Mouse (Mus musculus) splenic B cell, adult 2 months (primary cell): ENCODE results near the gene Tmem120b.
A peak's percentile ranks its signal among the peaks of the same experiment; 100 is the strongest.

ENCODE experiments used
- DNase-seq: peaks from one replicate; pipeline ENCODE4 v3.0.0-alpha.2; 2011; ENCODE audit warnings: low read depth, low spot score
- H3K27me3 ChIP-seq: 2 replicates; pipeline ENCODE4 v1.6.1; 2012; ENCODE audit warnings: mild to moderate bottlenecking, low read length, moderate library complexity, mixed read lengths; ENCODE audit not compliant: control insufficient read depth, poor library complexity, insufficient read depth, severe bottlenecking
- H3K36me3 ChIP-seq: 2 replicates; pipeline ENCODE4 v1.6.1; 2012; ENCODE audit warnings: mild to moderate bottlenecking, low read length, moderate library complexity, mixed read lengths; ENCODE audit not compliant: control insufficient read depth, poor library complexity, insufficient read depth, severe bottlenecking

Gene Tmem120b

DNA sequence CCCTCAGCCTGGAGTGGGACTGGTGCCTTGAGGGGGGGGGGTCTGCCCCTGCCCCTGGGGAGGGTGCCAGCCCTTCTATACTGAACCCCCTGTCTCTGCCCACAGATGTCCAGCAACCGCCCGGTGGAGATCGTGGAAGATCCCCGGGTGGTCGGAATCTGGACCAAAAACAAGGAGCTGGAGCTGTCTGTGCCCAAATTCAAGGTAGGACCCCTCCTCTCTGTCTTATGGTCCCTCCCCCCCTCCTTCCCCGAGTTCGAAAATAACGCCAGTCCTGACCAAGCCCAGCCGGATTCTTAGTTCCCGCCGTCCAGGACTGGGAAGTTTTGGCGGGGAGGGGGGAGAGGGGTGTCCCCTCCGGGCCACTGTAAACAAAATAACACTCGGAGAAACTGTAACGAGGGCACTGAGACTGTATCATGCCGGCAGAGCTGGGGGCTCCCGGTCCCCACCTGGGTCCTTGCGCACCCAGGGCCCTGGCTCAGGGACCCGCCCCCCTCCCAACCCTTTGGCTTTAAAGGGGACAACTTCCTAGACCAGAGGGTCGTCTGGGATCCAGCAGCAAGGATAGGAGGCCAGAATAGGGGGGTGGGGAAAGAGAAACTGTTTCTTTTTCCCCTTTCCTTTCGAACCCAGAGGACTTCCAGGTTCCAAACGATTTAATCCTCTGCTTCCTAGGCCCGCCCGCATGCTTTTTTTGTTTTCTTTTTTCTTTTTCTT lies 75.2 kb downstream of the Tmem120b start:
- H3K36me3 ChIP-seq: peaks cover 6% of the 10 kb centered on the region
- H3K27me3 ChIP-seq: no peaks in the 10 kb centered on the region
- no peak for DNase-seq

- peak; percentile 36 for DNase-seq
- Histone ChIP-seq H3K27me3 (no peaks in the 10 kb centered on the region), H3K36me3 (peaks cover 7% of the 10 kb centered on the region)
Measured at GRCm38 (mm10) chr5:123143971-123144745, 75.9 kb downstream of the Tmem120b start.

GRCm38 (mm10) chr5:123144746-123145590 lies 76.8 kb downstream of the Tmem120b start:
- H3K36me3 ChIP-seq: peaks cover 7% of the 10 kb centered on the region
- no peak for DNase-seq
- H3K27me3 ChIP-seq: no peaks in the 10 kb centered on the region

DNA sequence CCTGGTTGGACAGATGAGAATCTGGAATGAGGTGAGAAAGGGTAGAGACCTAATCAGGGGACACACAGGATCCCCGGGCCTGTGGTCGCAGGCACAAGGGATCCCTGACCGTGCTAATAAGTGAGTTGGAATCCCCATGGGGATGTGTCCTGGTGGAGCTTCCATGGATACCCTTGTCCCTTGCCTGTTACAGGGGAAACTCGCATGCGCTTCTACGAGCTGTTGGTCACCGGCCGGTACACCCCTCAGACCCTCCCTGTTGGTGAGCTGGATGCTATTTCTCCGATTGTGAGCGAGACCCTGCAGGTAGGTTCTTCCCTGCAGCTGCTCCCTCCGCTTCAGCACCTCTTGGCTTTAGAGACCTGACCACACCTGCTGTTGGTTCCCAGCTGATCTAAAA lies 78.1 kb downstream of the Tmem120b start:
- peaks cover 7% of the 10 kb centered on the region for H3K36me3 ChIP-seq
- no peak for DNase-seq
- no peaks in the 10 kb centered on the region for H3K27me3 ChIP-seq

DNA sequence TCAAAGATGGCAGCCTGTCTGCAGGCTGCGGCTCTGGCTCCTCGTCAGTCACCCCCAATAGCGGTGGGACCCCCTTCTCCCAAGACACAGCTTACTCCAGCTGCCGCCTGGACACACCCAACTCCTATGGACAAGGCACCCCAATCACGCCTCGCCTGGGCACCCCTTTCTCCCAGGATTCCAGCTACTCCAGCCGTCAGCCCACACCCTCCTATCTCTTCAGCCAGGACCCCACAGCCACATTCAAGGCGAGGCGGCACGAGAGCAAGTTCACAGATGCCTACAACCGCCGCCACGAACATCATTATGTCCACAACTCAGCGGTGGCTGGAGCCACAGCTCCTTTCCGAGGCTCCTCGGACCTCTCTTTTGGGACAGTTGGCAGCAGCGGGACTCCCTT lies 79.4 kb downstream of the Tmem120b start:
- no peak for DNase-seq
- Histone ChIP-seq H3K36me3 (peaks cover 7% of the 10 kb centered on the region), H3K27me3 (no peaks in the 10 kb centered on the region)

- no peaks in the 10 kb centered on the region for H3K27me3 ChIP-seq
- peaks cover 7% of the 10 kb centered on the region for H3K36me3 ChIP-seq
- DNase-seq: no peak
Measured at GRCm38 (mm10) chr5:123148073-123148722, 80.0 kb downstream of the Tmem120b start.

DNA sequence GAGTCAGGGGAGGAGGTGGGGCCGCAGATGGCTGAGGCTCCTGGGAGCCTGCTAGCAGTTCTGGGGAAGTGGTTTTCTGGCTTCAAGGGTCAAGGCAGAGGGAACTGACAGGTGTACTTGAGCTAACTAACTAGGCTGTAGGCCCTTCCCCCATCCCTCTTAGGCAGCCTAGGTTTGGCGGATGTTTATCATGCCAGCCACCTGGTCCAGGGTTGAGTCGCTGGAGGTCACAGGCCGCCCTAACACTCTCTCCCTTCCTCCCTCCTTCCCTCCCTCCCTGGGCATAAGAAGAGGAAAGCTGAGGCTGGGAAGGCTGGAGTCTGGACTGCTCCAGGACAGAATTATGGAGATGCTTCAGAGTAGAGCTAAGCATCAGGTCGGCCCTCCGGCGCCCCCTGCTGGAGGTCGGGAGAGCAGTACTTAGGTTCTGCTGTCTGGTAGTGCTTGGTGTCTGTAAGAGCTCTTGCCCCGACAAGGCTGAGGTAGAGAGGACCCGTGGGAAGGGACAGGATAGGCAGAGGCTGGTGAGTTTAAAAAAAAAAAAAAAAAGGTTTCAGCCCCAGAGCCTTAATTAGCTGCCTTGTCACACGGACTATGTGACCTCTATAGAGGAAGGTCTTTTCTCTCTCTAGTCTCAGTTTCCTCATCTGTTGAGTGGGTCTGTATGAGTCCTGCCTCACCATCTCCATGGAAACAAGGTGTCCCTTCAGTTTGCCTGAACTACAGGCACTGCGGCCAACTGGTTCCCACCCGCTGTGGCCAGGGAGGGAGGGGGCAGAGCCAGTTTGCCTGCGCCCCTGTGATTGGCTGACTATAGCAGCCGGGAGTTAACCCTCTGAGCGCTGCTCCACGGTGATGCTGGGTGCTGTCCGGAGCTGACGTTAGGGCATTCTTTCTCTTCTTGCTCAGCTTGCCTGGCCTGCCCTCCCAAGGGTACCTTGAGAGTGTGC lies 81.5 kb downstream of the Tmem120b start:
- Histone ChIP-seq H3K27me3 (no peaks in the 10 kb centered on the region), H3K36me3 (peaks cover 12% of the 10 kb centered on the region)
- peak; percentile 92 for DNase-seq

DNA sequence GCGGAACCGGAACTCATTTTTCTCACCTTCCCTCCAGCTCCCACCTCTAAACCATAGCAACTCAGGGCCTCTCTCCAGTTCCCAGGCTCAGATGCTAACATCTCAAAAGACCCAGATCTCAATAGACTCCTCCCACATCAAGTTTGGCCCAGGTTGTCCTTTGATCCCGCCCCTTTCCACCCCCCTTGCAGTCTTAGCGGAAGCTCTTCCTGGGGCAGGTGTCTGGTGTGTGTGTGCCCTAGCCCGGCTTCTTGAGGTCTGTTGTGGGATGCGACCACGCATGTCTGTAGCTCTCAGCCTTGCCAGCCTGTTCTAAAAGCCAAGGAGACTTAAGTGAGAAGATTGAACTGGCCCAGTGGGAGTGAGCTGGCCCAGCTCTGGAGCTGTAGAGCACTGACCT lies 82.4 kb downstream of the Tmem120b start:
- Histone ChIP-seq H3K27me3 (no peaks in the 10 kb centered on the region), H3K36me3 (peaks cover 13% of the 10 kb centered on the region)
- DNase-seq: peak; percentile 82

GRCm38 (mm10) chr5:123151077-123151476 lies 82.9 kb downstream of the Tmem120b start:
- no peaks in the 10 kb centered on the region for H3K27me3 ChIP-seq
- peaks cover 13% of the 10 kb centered on the region for H3K36me3 ChIP-seq
- DNase-seq: peak; percentile 92

DNA sequence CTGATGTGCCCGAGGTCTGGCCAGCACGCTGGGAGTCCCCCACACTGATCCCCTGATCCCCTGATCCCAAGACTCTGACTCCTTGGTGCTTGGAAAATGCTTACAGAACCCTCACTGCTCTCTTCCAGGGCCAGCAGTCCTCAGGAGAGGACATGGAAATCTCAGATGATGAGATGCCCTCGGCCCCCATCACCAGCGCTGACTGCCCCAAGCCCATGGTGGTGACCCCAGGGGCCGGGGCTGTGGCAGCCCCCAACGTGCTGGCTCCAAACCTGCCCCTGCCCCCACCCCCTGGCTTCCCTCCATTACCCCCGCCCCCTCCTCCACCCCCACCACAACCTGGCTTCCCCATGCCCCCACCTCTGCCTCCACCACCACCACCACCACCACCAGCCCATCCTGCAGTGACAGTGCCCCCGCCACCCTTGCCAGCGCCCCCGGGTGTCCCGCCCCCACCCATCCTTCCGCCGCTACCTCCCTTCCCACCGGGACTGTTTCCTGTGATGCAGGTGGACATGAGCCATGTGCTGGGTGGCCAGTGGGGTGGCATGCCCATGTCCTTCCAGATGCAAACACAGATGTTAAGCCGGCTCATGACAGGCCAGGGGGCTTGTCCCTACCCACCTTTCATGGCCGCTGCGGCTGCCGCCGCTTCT lies 83.6 kb downstream of the Tmem120b start:
- Histone ChIP-seq H3K27me3 (no peaks in the 10 kb centered on the region), H3K36me3 (peaks cover 13% of the 10 kb centered on the region)
- no peak for DNase-seq

GRCm38 (mm10) chr5:123152901-123153300 lies 84.7 kb downstream of the Tmem120b start:
- H3K27me3 ChIP-seq: no peaks in the 10 kb centered on the region
- peaks cover 13% of the 10 kb centered on the region for H3K36me3 ChIP-seq
- DNase-seq: peak; percentile 58

- peak; percentile 92 for DNase-seq
- Histone ChIP-seq H3K27me3 (no peaks in the 10 kb centered on the region), H3K36me3 (peaks cover 20% of the 10 kb centered on the region)
Measured at GRCm38 (mm10) chr5:123155425-123155824, 87.2 kb downstream of the Tmem120b start.

DNA sequence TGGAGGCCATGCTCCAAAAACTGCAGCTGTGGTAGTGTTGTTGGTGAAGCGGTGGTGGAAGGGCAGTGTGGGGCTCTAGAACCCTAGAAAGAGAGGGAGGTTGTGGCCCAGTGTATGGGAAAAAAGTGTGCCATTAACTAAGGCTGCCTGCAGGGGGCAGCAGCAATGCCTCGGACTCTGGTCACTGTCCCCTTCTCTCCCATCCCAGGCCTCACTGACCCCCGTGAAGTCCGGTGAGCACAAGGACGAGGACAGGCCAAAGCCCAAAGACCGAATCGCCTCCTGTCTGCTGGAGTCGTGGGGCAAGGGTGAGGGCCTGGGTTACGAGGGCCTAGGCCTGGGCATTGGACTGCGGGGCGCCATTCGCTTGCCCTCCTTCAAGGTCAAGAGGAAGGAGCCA lies 88.5 kb downstream of the Tmem120b start:
- DNase-seq: no peak
- Histone ChIP-seq H3K27me3 (no peaks in the 10 kb centered on the region), H3K36me3 (peaks cover 27% of the 10 kb centered on the region)
